Mouse (Mus musculus): ENCODE measurements around the gene Myrip. TPM values are rescaled to one million over a fixed set of nuclear protein-coding genes. Genes with fewer than 3 reads are reported as not detected.

Gene Myrip
- polyA plus RNA-seq, 1 experiment from 2014 or later = 2.2 TPM

- ATAC-seq (replicated peaks; ENCODE audit: low FRiP score, low TSS enrichment, low read depth) (no peak), DNase-seq (ENCODE audit: low spot score) (peak; percentile 61)
- H3K4me1 ChIP-seq (replicated peaks; ENCODE audit: control insufficient read depth, insufficient read depth, low read length) = no peaks in the 10 kb centered on the region
- H3K36me3 ChIP-seq (ENCODE audit: control insufficient read depth, insufficient read depth, low read length) = no peaks in the 10 kb centered on the region
- no peak overlapping the region for H3K27ac ChIP-seq (ENCODE audit: low read depth)
- H3K9ac ChIP-seq (ENCODE audit: low read length) = no peak overlapping the region
- H3K4me3 ChIP-seq (ENCODE audit: low read depth, low read length) = no peak overlapping the region
- H3K27me3 ChIP-seq (replicated peaks; ENCODE audit: control insufficient read depth, insufficient read depth, low read length) = no peaks in the 10 kb centered on the region
- 40% methylated on average over 19 of the region's 19 CpGs for WGBS
- H3K4me2 ChIP-seq (ENCODE audit: low read length) = peak overlapping the region; percentile 14; the same call in 1 of the 2 replicates
- H3K9me3 ChIP-seq (ENCODE audit: control insufficient read depth, low read length) = no peaks in the 10 kb centered on the region
Measured at GRCm38 (mm10) chr9:120519469-120520125, 218.3 kb downstream of the Myrip start.

- Histone ChIP-seq H3K27me3 (replicated peaks; ENCODE audit: control insufficient read depth, insufficient read depth, low read length) (no peaks in the 10 kb centered on the region), H3K4me2 (ENCODE audit: low read length) (no peak overlapping the region), H3K36me3 (ENCODE audit: control insufficient read depth, insufficient read depth, low read length) (no peaks in the 10 kb centered on the region), H3K27ac (ENCODE audit: low read depth) (no peak overlapping the region), H3K4me3 (ENCODE audit: low read depth, low read length) (no peak overlapping the region), H3K9ac (ENCODE audit: low read length) (no peak overlapping the region), H3K4me1 (replicated peaks; ENCODE audit: control insufficient read depth, insufficient read depth, low read length) (no peaks in the 10 kb centered on the region), H3K9me3 (ENCODE audit: control insufficient read depth, low read length) (no peaks in the 10 kb centered on the region)
- WGBS = 86% methylated on average over 1 of the region's 1 CpGs
- DNase-seq (ENCODE audit: low spot score) = no peak
- no peak for ATAC-seq (replicated peaks; ENCODE audit: low FRiP score, low TSS enrichment, low read depth)
Measured at GRCm38 (mm10) chr9:120521161-120521560, 219.8 kb downstream of the Myrip start.

Other genes starting within 250 kb of the Myrip start
- 7.6 and 10.2 TPM in 2 replicates for gene Cx3cr1, start 231.6 kb upstream of the Myrip start, polyA plus RNA-seq (2014; fragmentation: Nextera tagmentation; extraction: Ambion mirVana)
- 0.26 and 0.41 TPM in 2 replicates for gene Ccr8, start 209.4 kb upstream of the Myrip start, polyA plus RNA-seq (2014; fragmentation: Nextera tagmentation; extraction: Ambion mirVana)
- 25.8 and 28.1 TPM in 2 replicates for gene Slc25a38, start 191.1 kb upstream of the Myrip start, polyA plus RNA-seq (2014; fragmentation: Nextera tagmentation; extraction: Ambion mirVana)
- 2,190 and 2,220 TPM in 2 replicates for gene Rpsa, start 173.8 kb upstream of the Myrip start, polyA plus RNA-seq (2014; fragmentation: Nextera tagmentation; extraction: Ambion mirVana)
- not detected in 2 replicates for gene Mobp, start 151.8 kb upstream of the Myrip start, polyA plus RNA-seq (2014; fragmentation: Nextera tagmentation; extraction: Ambion mirVana)
- gene Eif1b, start 190.7 kb downstream of the Myrip start, polyA plus RNA-seq (2014; fragmentation: Nextera tagmentation; extraction: Ambion mirVana) = 159 and 173 TPM in 2 replicates
- 3.3 and 4.0 TPM in 2 replicates for gene Entpd3, start 238.3 kb downstream of the Myrip start, polyA plus RNA-seq (2014; fragmentation: Nextera tagmentation; extraction: Ambion mirVana)